10 mouse cellular contexts compared by ENCODE assay signal in the genomic region with DNA sequence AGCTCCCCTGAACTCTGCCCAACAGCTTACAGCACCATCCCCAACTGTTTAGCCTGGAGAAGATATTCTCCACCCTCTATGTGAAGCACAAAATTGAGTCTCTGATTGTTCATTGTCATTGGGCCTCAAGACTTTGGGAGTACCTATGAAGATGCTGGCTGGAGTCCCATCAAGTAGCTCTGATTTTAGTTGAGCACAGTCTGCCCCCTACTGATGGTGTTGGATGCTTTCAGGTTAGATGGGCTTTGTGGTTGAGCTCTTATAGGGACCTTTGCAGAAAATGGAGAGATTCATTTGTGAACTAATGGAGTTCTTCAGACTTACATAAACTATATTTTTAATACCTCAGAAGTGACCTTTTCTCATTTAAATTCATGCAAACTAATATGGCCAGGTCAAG.
A peak's percentile ranks its signal among the peaks of the same experiment; 100 is the strongest.
DNase-seq lines count a peak whose midpoint lies in the region; ATAC-seq and TF ChIP-seq lines count a peak whose summit lies in the region.
"Had no signal": no experiment of that assay in that cellular context is flagged by ENCODE, and none has a peak within 500 bp of the region (broad histone marks: within the 10 kb centered on the region; RNA-seq: fewer than 3 reads in every experiment).

No protein-coding gene starts in this region.

- H3K4me3 ChIP-seq in limb, embryonic 14.5 days (replicated peaks; ENCODE audit: low read length), result no peak overlapping the region
- H3K4me3 ChIP-seq in limb, embryonic 10.5 days, result no peak overlapping the region
- H3K4me3 ChIP-seq: embryonic facial prominence, embryonic 12.5 days had no signal

- H3K4me1 ChIP-seq in limb, embryonic 14.5 days (ENCODE audit: control insufficient read depth, insufficient read depth, low read length), result no peaks in the 10 kb centered on the region
- H3K4me1 ChIP-seq in limb, embryonic 10.5 days, result no peaks in the 10 kb centered on the region
- H3K4me1 ChIP-seq: embryonic facial prominence, embryonic 12.5 days had no signal

- H3K9ac ChIP-seq in limb, embryonic 14.5 days (ENCODE audit: low read depth, low read length, severe bottlenecking), result no peak overlapping the region
- H3K9ac ChIP-seq: embryonic facial prominence, embryonic 12.5 days had no signal

- peak; percentile 35 to 43 for DNase-seq in cerebellum, adult 18-20 months
- no peak for DNase-seq in cerebellum, adult 11-12 months
- peak; percentile 27 for DNase-seq in limb, embryonic 14.5 days (ENCODE audit: low spot score)
- DNase-seq in limb, embryonic 10.5 days (ENCODE audit: low spot score), result no peak
- DNase-seq in c-Kit-positive CD71-positive TER-119-positive erythroid progenitor cells, embryonic 14.5 days (ENCODE audit: low spot score), result peak; percentile 6
- no peak for DNase-seq in adrenal gland, postnatal 14 days
- DNase-seq in left cerebral cortex, adult 18-20 months (ENCODE audit: low spot score in 2 of 2), result no peak

- ATAC-seq in limb, embryonic 14.5 days (ENCODE audit: low FRiP score, low read depth), result no peak
- ATAC-seq in megakaryocyte progenitor cell, adult 5-6 weeks (replicated peaks; ENCODE audit: poor library complexity), result peak; percentile 83

- no peaks in the 10 kb centered on the region for H3K36me3 ChIP-seq in limb, embryonic 14.5 days (ENCODE audit: control insufficient read depth, insufficient read depth, low read length)
- no peaks in the 10 kb centered on the region for H3K36me3 ChIP-seq in limb, embryonic 10.5 days
- H3K36me3 ChIP-seq: embryonic facial prominence, embryonic 12.5 days had no signal

- H3K4me2 ChIP-seq in limb, embryonic 14.5 days (replicated peaks; ENCODE audit: low read depth, low read length, severe bottlenecking), result no peak overlapping the region
- H3K4me2 ChIP-seq: embryonic facial prominence, embryonic 12.5 days had no signal

- H3K27me3 ChIP-seq in limb, embryonic 14.5 days (ENCODE audit: control insufficient read depth, insufficient read depth, low read length), result no peaks in the 10 kb centered on the region
- H3K27me3 ChIP-seq in limb, embryonic 10.5 days (ENCODE audit: low read depth, poor library complexity, severe bottlenecking), result no peaks in the 10 kb centered on the region
- H3K27me3 ChIP-seq: embryonic facial prominence, embryonic 12.5 days had no signal

- H3K27ac ChIP-seq in limb, embryonic 14.5 days (replicated peaks; ENCODE audit: low read depth, low read length), result no peak overlapping the region
- no peak overlapping the region for H3K27ac ChIP-seq in limb, embryonic 10.5 days
- H3K27ac ChIP-seq: embryonic facial prominence, embryonic 12.5 days; macrophage had no signal

- no peaks in the 10 kb centered on the region for H3K9me3 ChIP-seq in limb, embryonic 14.5 days (ENCODE audit: control insufficient read depth, low read length)
- no peaks in the 10 kb centered on the region for H3K9me3 ChIP-seq in limb, embryonic 10.5 days (replicated peaks)
- H3K9me3 ChIP-seq: embryonic facial prominence, embryonic 12.5 days had no signal

- TF ChIP-seq POLR2A in limb, embryonic 14.5 days (IDR thresholded peaks at IDR 0.05; ENCODE audit: borderline replicate concordance, extremely low read depth, insufficient read depth, insufficient read length), result no peak

Comparison
In these comparisons a context has a peak if more than half of its experiments do, and no peak if none do; other contexts are left out.
1. DNase-seq: peak in cerebellum, adult 18-20 months (2 of 2), limb, embryonic 14.5 days (single experiment) and c-Kit-positive CD71-positive TER-119-positive erythroid progenitor cells, embryonic 14.5 days (single experiment); none in cerebellum, adult 11-12 months (single experiment), limb, embryonic 10.5 days (single experiment), adrenal gland, postnatal 14 days (single experiment) and left cerebral cortex, adult 18-20 months (0 of 2).